Mouse (Mus musculus) embryonic fibroblast, embryonic 13.5 days (primary cell): ENCODE measurements around the gene Rbm20.

Experiments
- CTCF ChIP-seq: IDR thresholded peaks from 2 replicates; pipeline ENCODE4 v1.5.1; 2011; ENCODE audit warnings: mild to moderate bottlenecking, control low read depth, low read length, moderate library complexity, borderline replicate concordance; ENCODE audit not compliant: insufficient read depth
- POLR2A ChIP-seq: IDR thresholded peaks from 2 replicates; pipeline ENCODE4 v1.6.1; 2011; ENCODE audit warnings: low read depth, mild to moderate bottlenecking, control low read depth, low read length, moderate library complexity

DNA sequence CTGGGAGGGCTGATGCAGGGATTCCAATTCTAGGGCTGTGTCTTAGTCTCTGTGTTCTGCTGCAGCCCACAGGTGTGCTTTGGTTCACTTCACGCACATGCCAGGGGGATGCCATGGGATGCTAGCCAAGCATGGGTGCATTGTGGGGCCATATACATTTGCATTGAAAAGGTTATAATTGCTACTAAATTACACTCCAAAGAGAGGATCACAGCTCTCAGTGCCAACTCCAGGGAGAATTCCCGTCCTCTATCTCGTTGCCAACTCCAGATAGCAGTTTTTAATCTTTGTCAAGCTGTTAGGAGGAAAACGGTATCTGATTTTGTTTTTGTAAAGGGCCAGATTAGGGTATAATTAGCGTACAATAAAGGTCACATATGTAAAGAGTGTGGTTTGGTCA, 178.7 kb downstream of the Rbm20 start:
- no peak for TF ChIP-seq POLR2A
- no peak for TF ChIP-seq CTCF
